Mouse (Mus musculus) embryonic fibroblast, embryonic 13.5 days (primary cell): ENCODE data around the gene Erc2. TPM values are rescaled to one million over a fixed set of nuclear protein-coding genes. Genes with fewer than 3 reads are reported as not detected.

Experiments
- H3K27ac ChIP-seq: 2 replicates; pipeline ENCODE4 v1.5.1; 2012; ENCODE audit warnings: low read length, control low read depth, inconsistent platforms; ENCODE audit not compliant: insufficient read depth
- H3K4me1 ChIP-seq: 2 replicates; pipeline ENCODE4 v1.6.1; 2011; ENCODE audit warnings: low read length; ENCODE audit not compliant: control insufficient read depth, insufficient read depth
- H3K4me3 ChIP-seq: 2 replicates; pipeline ENCODE4 v1.5.1; 2011; ENCODE audit warnings: mild to moderate bottlenecking, control low read depth, low read length; ENCODE audit not compliant: insufficient read depth
- CTCF ChIP-seq: IDR thresholded peaks from 2 replicates; pipeline ENCODE4 v1.5.1; 2011; ENCODE audit warnings: mild to moderate bottlenecking, control low read depth, low read length, moderate library complexity, borderline replicate concordance; ENCODE audit not compliant: insufficient read depth
- POLR2A ChIP-seq: IDR thresholded peaks from 2 replicates; pipeline ENCODE4 v1.6.1; 2011; ENCODE audit warnings: low read depth, mild to moderate bottlenecking, control low read depth, low read length, moderate library complexity
- polyA plus RNA-seq: library from polyadenylated mRNA; stranded (reverse); fragments of >200 nt; gene quantifications from 2 replicates; pipeline ENCODE4 v1.2.4, GENCODE M21; 2011; ENCODE audit warnings: low read depth; ENCODE audit not compliant: missing spikeins, insufficient read length

Gene Erc2
- polyA plus RNA-seq, 1 experiment: 4.4 TPM

DNA sequence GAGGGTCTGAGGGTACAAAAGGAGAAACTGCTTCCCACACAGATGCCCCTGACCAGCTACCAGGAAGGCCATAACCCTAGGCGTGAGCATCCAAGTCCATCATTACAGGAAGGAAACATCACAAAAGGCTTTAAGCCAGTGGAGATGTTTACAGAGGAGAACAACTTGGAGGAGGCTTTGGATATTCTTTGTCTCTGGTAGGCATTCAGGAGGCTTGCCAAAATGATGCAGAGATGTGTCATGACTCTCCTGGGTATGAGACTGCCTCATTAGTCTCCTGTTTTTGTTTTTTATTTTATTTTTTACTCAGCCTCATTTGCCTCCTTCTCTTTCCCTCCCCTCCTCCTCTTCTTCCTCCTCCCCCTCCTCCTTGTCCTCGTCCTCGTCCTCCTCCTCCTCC, 528.7 kb downstream of the Erc2 start:
- Histone ChIP-seq H3K4me1 (no peaks in the 10 kb centered on the region), H3K27ac (no peak overlapping the region), H3K4me3 (no peak overlapping the region)
- TF ChIP-seq POLR2A (no peak), CTCF (no peak)

- TF ChIP-seq POLR2A (no peak), CTCF (no peak)
These were observed 533.5 kb downstream of the Erc2 start for GRCm38 (mm10) chr14:28155706-28156105.

DNA sequence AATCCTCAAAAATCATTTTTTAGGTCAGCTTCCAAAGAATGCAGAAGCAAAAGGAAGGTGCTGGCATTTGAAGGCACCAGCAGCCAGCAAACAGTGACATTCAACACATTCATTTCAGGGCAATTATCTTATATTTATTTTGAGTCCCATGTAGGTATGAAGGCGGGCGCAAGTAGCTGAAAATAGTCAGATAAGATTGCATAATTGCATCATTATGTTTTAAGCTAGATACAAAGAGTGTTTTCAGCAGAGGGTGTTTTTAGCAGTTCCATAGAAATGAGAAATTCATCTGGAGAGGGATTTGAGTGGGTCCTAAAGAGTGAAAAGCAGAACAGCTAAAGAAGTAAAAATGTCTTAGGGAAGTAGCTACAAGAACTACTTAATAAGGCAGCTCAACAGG, 538.6 kb downstream of the Erc2 start:
- TF ChIP-seq CTCF: no peak
- no peak for TF ChIP-seq POLR2A
- no peak overlapping the region for H3K27ac ChIP-seq
- H3K4me3 ChIP-seq: no peak overlapping the region
- 0 out of 2 replicates have a peak, but pooled peaks cover 5% of the 10 kb centered on the region for H3K4me1 ChIP-seq

More at GRCm38 (mm10) chr14:28155706-28156105, 533.5 kb downstream of the Erc2 start:
- no peak overlapping the region for H3K4me3 ChIP-seq
- no peak overlapping the region for H3K27ac ChIP-seq
- H3K4me1 ChIP-seq: no peaks in the 10 kb centered on the region

DNA sequence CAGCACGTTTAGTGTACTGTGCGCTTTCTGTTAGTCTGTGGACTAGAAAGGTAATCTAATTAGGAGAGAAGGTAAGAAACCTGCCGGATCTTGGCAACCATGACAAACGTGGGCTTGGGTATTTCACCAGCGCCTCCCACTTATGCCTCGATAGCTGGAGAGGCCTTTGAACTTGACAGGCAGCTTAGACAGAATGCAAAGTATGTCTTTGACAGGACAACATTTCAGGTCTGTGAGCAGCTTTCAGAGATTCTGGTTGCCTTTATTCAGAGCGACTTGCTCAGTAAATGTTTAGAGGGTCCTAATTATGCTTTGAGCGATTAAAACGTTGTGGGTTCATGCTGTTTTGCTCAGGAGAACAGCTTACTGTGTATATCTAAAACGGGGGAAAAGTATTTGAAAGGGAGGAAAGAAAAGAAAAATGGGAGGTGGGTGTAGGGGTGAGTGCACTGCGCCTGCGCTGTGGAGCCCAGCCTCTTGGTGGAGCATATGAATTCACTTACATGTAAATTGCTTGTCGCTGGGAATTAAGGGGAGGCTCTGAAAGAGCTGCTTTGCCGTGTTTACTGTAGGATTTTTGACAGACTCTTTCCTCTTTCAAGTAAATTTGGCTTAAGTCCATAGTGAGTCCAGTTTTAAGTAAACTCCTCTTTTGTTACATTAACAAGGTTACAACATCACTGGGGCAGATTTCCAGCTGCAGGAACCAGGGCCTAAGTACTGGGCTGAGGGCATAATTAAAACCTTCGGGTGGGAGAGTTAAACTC, 542.6 kb downstream of the Erc2 start:
- TF ChIP-seq CTCF: no peak
- TF ChIP-seq POLR2A: no peak
- Histone ChIP-seq H3K4me1 (0 out of 2 replicates have a peak, but pooled peaks cover 5% of the 10 kb centered on the region), H3K27ac (no peak overlapping the region), H3K4me3 (no peak overlapping the region)

DNA sequence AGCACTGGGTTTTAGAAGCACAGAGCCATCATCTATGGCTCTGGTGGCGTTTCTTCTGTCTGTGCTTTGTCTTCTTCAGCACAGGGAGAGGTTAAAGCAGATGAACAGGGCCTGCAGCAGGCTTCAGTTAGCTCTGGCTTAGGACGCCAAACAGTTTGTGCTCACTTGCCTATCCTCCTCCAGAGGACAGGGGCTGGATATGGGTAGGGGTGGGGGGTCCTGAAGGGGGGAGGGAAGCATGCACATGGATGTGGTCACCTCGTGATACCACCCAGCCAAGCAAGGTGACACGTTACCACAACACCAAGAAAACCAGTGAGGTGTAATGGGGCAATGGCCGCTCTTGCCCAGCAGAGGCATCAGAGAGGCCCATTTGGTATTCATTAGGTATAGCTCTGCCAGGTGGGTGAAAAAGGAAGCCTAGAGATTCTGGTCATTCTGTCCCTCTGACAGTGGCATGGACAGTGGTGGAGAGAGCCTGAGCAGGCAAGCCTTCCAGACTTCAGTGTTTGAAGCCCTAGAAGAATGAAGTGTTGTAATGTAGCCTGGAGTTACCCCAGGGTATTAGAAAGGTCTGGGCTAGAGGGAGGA, 543.5 kb downstream of the Erc2 start:
- Histone ChIP-seq H3K27ac (no peak overlapping the region), H3K4me3 (no peak overlapping the region), H3K4me1 (0 out of 2 replicates have a peak, but pooled peaks cover 5% of the 10 kb centered on the region)
- TF ChIP-seq CTCF (no peak), POLR2A (no peak)

GRCm38 (mm10) chr14:28170711-28171110, 548.5 kb downstream of the Erc2 start:
- H3K4me3 ChIP-seq: no peak overlapping the region
- no peaks in the 10 kb centered on the region for H3K4me1 ChIP-seq
- TF ChIP-seq POLR2A: no peak
- no peak for TF ChIP-seq CTCF
- H3K27ac ChIP-seq: no peak overlapping the region

GRCm38 (mm10) chr14:28171364-28171763, 549.1 kb downstream of the Erc2 start:
- Histone ChIP-seq H3K4me1 (no peaks in the 10 kb centered on the region), H3K27ac (no peak overlapping the region), H3K4me3 (no peak overlapping the region)
- TF ChIP-seq POLR2A (no peak), CTCF (no peak)

DNA sequence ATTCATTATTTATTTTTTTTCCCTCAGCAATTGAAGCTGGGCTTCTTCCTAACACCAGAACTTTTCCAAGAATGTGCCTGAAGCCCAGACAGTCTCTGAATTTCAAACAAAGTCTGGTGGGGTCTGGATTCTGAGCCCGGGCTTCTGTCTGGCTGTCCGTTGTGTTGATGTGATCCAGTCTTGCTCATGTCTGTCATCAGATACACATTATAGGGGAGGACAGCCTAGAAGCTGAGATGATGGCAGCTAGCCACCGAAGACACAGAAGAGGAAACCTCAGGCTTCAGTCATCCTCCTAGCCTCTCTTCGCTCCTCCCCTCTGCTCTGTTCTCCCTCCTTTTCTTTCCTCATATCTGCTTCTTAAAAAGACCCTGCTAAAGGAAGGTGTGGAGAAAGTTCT, 551.5 kb downstream of the Erc2 start:
- Histone ChIP-seq H3K4me1 (0 out of 2 replicates have a peak, but pooled peaks cover 3% of the 10 kb centered on the region), H3K27ac (no peak overlapping the region), H3K4me3 (no peak overlapping the region)
- TF ChIP-seq CTCF (no peak), POLR2A (no peak)

DNA sequence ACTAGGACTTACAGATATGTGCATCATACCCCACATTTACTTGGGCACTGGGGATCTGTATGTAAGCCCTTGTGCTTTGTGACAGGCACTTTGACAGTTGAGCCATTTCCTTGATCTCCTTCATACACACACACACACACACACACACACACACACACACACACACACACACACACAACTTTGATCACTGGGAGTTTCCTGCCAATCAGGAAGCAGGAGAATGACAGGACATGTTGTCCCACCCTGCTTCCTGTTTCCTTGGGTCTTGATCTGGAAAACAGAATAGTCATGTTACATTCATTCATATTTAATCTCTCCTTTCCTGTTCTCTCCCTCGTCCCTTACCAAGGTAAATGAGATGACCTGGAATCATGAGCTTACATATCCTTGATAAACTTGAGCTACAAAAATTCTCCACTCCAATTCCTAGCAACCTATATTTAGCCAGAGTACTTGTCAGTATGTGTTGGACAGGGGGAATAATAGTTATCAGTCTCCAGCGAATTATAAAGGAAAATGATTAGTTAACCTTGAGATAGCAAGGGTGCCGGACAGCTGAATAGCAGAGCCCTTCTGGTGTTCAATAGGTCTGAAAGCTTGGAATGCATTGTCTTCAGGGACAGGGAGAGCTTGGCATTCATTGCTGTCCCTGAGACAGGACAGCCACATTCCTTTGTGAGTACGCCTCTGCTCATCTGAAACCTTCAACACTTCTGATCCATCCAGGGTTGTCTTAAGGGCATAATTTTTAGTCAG, 559.0 kb downstream of the Erc2 start:
- TF ChIP-seq POLR2A (no peak), CTCF (no peak)
- Histone ChIP-seq H3K27ac (no peak overlapping the region), H3K4me1 (0 out of 2 replicates have a peak, but pooled peaks cover 3% of the 10 kb centered on the region), H3K4me3 (no peak overlapping the region)
